Mouse (Mus musculus): Measurements from ENCODE around the gene Pgam1. TPM values are rescaled to one million over a fixed set of nuclear protein-coding genes. Genes with fewer than 3 reads are reported as not detected.

The Pgam1 gene
- total RNA-seq, 2 experiments from 2014 or later = 451 to 486 TPM

Other genes with a start within 250 kb of the Pgam1 start
- 10 to 100 TPM; 95.2 to 96.3 TPM for gene Slit1, start 168.3 kb upstream of the Pgam1 start, total RNA-seq (2021)
- gene Arhgap19, start 109.9 kb upstream of the Pgam1 start, total RNA-seq (2021) = 1 to 10 TPM; 3.6 to 4.4 TPM
- 10 to 100 TPM; 21.1 to 23.0 TPM for gene Frat1, start 82.0 kb upstream of the Pgam1 start, total RNA-seq (2021)
- 10 to 100 TPM; 19.1 to 19.4 TPM for gene Frat2, start 63.8 kb upstream of the Pgam1 start, total RNA-seq (2021)
- gene Rrp12, start 15.8 kb upstream of the Pgam1 start, total RNA-seq (2021) = 10 to 100 TPM; 36.3 to 37.1 TPM
- 10 to 100 TPM; 28.8 to 32.2 TPM for gene Exosc1, start 21.5 kb downstream of the Pgam1 start, total RNA-seq (2021)
- 10 to 100 TPM; 60.2 to 67.4 TPM for gene Zdhhc16, start 21.6 kb downstream of the Pgam1 start, total RNA-seq (2021)
- gene Mms19, start 69.2 kb downstream of the Pgam1 start, total RNA-seq (2021) = 10 to 100 TPM; 28.9 to 35.2 TPM
- gene Ubtd1, start 69.8 kb downstream of the Pgam1 start, total RNA-seq (2021) = 10 to 100 TPM; 15.8 to 18.9 TPM
- under 1 TPM; 0.34 to 0.40 TPM for gene Ankrd2, start 124.1 kb downstream of the Pgam1 start, total RNA-seq (2021)
- 1 to 10 TPM; 9.1 to 9.3 TPM for gene Hoga1, start 133.7 kb downstream of the Pgam1 start, total RNA-seq (2021)
- 1 to 10 TPM in 1 of 2 experiments, under 1 TPM in 1; 0.71 to 1.4 TPM for gene 4933411K16Rik, start 140.3 kb downstream of the Pgam1 start, total RNA-seq (2021)
- gene Morn4, start 174.4 kb downstream of the Pgam1 start, total RNA-seq (2021) = 10 to 100 TPM; 63.7 to 68.2 TPM
- gene Pi4k2a, start 178.5 kb downstream of the Pgam1 start, total RNA-seq (2021) = 10 to 100 TPM; 47.4 to 48.7 TPM
- 10 to 100 TPM; 15.8 to 18.0 TPM for gene Avpi1, start 217.1 kb downstream of the Pgam1 start, total RNA-seq (2021)
- gene Marveld1, start 235.5 kb downstream of the Pgam1 start, total RNA-seq (2021) = 10 to 100 TPM in 1 of 2 experiments, 1 to 10 TPM in 1; 9.9 to 12.9 TPM